Mouse (Mus musculus) limb, embryonic 10.5 days (tissue): ENCODE results near the gene Ccdc124. TPM values are rescaled to one million over a fixed set of nuclear protein-coding genes. Genes with fewer than 3 reads are reported as not detected.
"Not testable (repeated sequence)": the region's sequence is repeated elsewhere in the genome, so short reads cannot be mapped to it uniquely, and the experiment has no call there.

Experiments
- DNase-seq: peaks from one replicate; pipeline ENCODE4 v3.0.0-alpha.2; 2017; ENCODE audit warnings: low spot score
- H3K27ac ChIP-seq: fragments of 300-500 bp; sonication (generic); 2 replicates; pipeline ENCODE4 v1.5.1; 2016; ENCODE audit warnings: mild to moderate bottlenecking
- H3K27me3 ChIP-seq: fragments of 300-500 bp; sonication (generic); 2 replicates; pipeline ENCODE4 v1.6.1; 2016; ENCODE audit warnings: low read depth, mild to moderate bottlenecking; ENCODE audit not compliant: poor library complexity, severe bottlenecking
- H3K36me3 ChIP-seq: fragments of 300-500 bp; sonication (generic); 2 replicates; pipeline ENCODE4 v1.6.1; 2016; ENCODE audit warnings: mild to moderate bottlenecking, moderate library complexity
- H3K4me1 ChIP-seq: fragments of 300-500 bp; sonication (generic); 2 replicates; pipeline ENCODE4 v1.6.1; 2016
- H3K4me3 ChIP-seq: fragments of 300-500 bp; sonication (generic); 2 replicates; pipeline ENCODE4 v1.5.1; 2016; ENCODE audit warnings: mild to moderate bottlenecking, moderate library complexity
- H3K9me3 ChIP-seq: fragments of 300-500 bp; sonication (generic); replicated peaks from 2 replicates; pipeline ENCODE4 v1.6.1; 2016; ENCODE audit warnings: mild to moderate bottlenecking
- WGBS: fragments of 180-500 bp; shearing (Covaris S2); methylation state at CpG from one replicate; pipeline ENCODE4 v1.1.7; 2016; 5-methylcytosine and 5-hydroxymethylcytosine counted together
- polyA plus RNA-seq: library from polyadenylated mRNA; unstranded; fragments of >200 nt; fragmentation: Nextera tagmentation; extraction: Ambion mirVana; gene quantifications from 2 replicates; pipeline ENCODE4 v1.2.1, GENCODE M21; 2016

Ccdc124 gene
- polyA plus RNA-seq, 1 experiment from 2014 or later, result 174 TPM

DNA sequence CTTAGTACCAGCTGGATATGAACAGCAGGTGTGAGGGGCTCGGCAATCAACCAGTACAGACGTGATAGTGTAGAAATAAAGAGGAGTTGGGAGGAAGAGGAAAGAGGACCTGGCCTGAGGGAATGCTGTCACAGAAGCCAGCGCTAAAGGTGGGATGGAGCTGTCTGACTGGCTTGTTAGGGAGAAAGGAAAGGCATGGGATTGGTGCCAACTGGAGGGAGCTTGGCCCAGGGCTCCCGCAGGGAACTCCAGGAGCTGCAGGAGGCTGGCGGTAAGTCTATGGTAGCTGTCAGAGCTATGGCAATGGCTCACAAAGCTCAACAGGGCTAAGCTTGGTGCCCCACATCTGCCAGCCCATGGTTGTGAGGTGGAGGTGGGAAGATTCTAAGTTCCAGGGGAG, 28.5 kb upstream of the Ccdc124 start:
- Histone ChIP-seq H3K27me3 (peaks cover 17% of the 10 kb centered on the region; the same call in 1 of the 2 replicates), H3K4me1 (peaks cover 32% of the 10 kb centered on the region), H3K36me3 (no peaks in the 10 kb centered on the region), H3K27ac (no peak overlapping the region), H3K4me3 (no peak overlapping the region), H3K9me3 (no peaks in the 10 kb centered on the region)
- WGBS, result 48% methylated on average over 5 of the region's 5 CpGs
- DNase-seq, result no peak

GRCm38 (mm10) chr8:70900872-70901387, 27.2 kb upstream of the Ccdc124 start:
- no peak overlapping the region for H3K27ac ChIP-seq
- H3K9me3 ChIP-seq, result no peaks in the 10 kb centered on the region
- 87% methylated on average over 2 of the region's 2 CpGs for WGBS
- H3K4me3 ChIP-seq, result no peak overlapping the region
- H3K27me3 ChIP-seq, result peaks cover 17% of the 10 kb centered on the region; the same call in 1 of the 2 replicates
- H3K36me3 ChIP-seq, result peaks cover 6% of the 10 kb centered on the region
- DNase-seq, result no peak
- peaks cover 28% of the 10 kb centered on the region for H3K4me1 ChIP-seq

GRCm38 (mm10) chr8:70899226-70899625, 25.5 kb upstream of the Ccdc124 start:
- H3K27ac ChIP-seq, result 0 out of 2 replicates have a peak overlapping the region, but pooled peaks have one; percentile 96
- H3K36me3 ChIP-seq, result peaks cover 23% of the 10 kb centered on the region
- H3K9me3 ChIP-seq, result no peaks in the 10 kb centered on the region
- H3K27me3 ChIP-seq, result peaks cover 25% of the 10 kb centered on the region
- WGBS, result 87% methylated on average over 2 of the region's 2 CpGs
- H3K4me3 ChIP-seq, result no peak overlapping the region
- H3K4me1 ChIP-seq, result peaks cover 29% of the 10 kb centered on the region
- DNase-seq, result no peak

- no peak for DNase-seq
- WGBS, result 42% methylated on average over 2 of the region's 2 CpGs
- Histone ChIP-seq H3K4me1 (peaks cover 29% of the 10 kb centered on the region), H3K36me3 (peaks cover 28% of the 10 kb centered on the region), H3K27me3 (peaks cover 30% of the 10 kb centered on the region), H3K4me3 (peak overlapping the region; percentile 83; the same call in 1 of the 2 replicates), H3K9me3 (no peaks in the 10 kb centered on the region), H3K27ac (peak overlapping the region; percentile 96)
These were observed 25.0 kb upstream of the Ccdc124 start for GRCm38 (mm10) chr8:70898661-70899198.

- H3K36me3 ChIP-seq, result peaks cover 37% of the 10 kb centered on the region
- H3K27me3 ChIP-seq, result peaks cover 31% of the 10 kb centered on the region
- DNase-seq, result peak; percentile 90
- H3K4me3 ChIP-seq, result peak overlapping the region; percentile 83
- WGBS, result under 1% methylated on average over 20 of the region's 20 CpGs
- peak overlapping the region; percentile 96 for H3K27ac ChIP-seq
- no peaks in the 10 kb centered on the region for H3K9me3 ChIP-seq
- peaks cover 33% of the 10 kb centered on the region for H3K4me1 ChIP-seq
These were observed 24.1 kb upstream of the Ccdc124 start for GRCm38 (mm10) chr8:70897681-70898413.

DNA sequence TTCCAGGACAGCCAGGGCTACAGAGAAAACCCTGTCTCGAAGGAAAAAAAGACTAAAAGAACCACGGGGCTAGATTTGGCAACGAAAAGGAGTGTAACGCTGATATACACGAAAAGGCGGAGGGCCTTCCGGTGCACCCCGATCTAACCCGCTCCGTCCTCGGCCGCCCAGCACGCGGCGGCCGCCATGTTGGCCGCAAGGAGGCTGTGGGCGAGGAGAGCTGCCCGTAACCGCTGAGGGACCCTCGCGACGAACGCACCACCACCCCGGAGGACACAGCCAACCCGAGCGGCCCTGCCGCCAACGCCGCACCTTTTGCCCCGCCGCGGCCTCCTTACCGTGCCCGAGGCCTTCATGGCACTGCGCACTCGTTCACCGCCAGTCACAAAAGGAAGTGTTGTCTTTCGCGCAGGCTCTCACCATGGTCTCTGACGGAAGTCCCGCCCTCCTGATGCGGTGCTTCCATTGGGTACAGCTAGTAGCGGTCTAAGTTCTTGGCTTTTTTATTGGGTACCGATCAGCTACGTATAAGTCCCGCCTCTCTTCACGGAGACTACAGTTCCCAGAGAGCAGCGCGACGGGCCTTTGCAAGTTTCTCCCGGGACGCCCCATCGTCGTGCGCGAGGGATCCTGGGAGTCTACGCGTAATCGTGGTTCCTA, 23.4 kb upstream of the Ccdc124 start, which contains the start of gene Rpl18a:
Gene Rpl18a (minus strand): TSS at position 392 of the 660 bp plus-strand sequence.
- under 1% methylated on average over 60 of the region's 60 CpGs for WGBS

DNA sequence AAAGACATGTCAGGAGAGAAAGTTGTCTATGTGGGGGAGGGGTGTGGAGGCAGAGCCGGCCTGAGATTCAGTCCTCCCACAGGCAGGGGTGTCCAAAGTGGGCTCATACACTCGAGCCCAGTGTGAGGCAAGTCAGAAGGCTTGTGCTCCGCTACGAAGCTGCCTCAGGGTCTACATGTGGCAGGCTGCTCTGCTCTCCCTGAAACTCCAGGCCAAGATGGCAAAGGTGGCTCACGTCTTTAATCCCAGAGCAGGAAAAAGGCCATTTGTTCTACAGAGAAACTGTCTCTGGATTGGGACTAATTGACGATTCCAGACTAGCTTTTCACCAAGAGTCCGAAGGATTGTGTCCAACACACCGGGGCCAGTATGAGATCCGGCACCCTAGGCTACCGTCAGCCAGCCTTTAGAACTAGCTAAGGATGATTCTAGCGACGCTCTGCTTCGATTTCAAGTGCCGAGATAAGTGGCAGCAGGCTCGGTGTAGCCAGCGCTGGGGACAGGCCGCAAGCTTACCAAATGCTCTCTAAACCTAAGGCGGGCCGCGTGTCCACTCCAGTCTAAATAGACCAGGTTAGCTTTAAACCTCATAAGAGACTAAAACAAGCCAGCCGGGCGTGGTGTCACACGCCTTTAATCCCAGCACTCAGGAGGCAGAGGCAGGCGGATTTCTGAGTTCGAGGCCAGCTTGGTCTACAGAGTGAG, 22.7 kb upstream of the Ccdc124 start:
- H3K27ac ChIP-seq, result peak overlapping the region; percentile 96
- peaks cover 36% of the 10 kb centered on the region for H3K27me3 ChIP-seq
- no peak for DNase-seq
- no peaks in the 10 kb centered on the region for H3K9me3 ChIP-seq
- peaks cover 47% of the 10 kb centered on the region for H3K4me1 ChIP-seq
- H3K36me3 ChIP-seq, result peaks cover 37% of the 10 kb centered on the region
- 5% methylated on average over 25 of the region's 25 CpGs for WGBS
- peak overlapping the region; percentile 83 for H3K4me3 ChIP-seq

More for the DNA sequence above, 23.4 kb upstream of the Ccdc124 start, which contains the start of gene Rpl18a:
- Histone ChIP-seq H3K9me3 (no peaks in the 10 kb centered on the region), H3K4me3 (peak within 1 kb of the TSS; percentile 83), H3K27ac (peak within 1 kb of the TSS; percentile 96), H3K4me1 (peaks cover 40% of the 10 kb centered on the region), H3K27me3 (peaks cover 32% of the 10 kb centered on the region), H3K36me3 (peaks cover 37% of the 10 kb centered on the region)
- DNase-seq, result peak; percentile 93

GRCm38 (mm10) chr8:70895571-70896259, 22.0 kb upstream of the Ccdc124 start:
- H3K9me3 ChIP-seq, DNase-seq, H3K27ac ChIP-seq: not testable (repeated sequence)
- Histone ChIP-seq H3K4me1 (peaks cover 48% of the 10 kb centered on the region), H3K4me3 (peak overlapping the region; percentile 83), H3K36me3 (peaks cover 37% of the 10 kb centered on the region), H3K27me3 (peaks cover 43% of the 10 kb centered on the region)
- WGBS, result 88% methylated on average over 24 of the region's 24 CpGs

GRCm38 (mm10) chr8:70894771-70895545, 21.2 kb upstream of the Ccdc124 start:
- Histone ChIP-seq H3K27me3 (peaks cover 51% of the 10 kb centered on the region), H3K36me3 (peaks cover 37% of the 10 kb centered on the region), H3K4me1 (peaks cover 48% of the 10 kb centered on the region), H3K9me3 (no peaks in the 10 kb centered on the region), H3K27ac (no peak overlapping the region), H3K4me3 (0 out of 2 replicates have a peak overlapping the region, but pooled peaks have one; percentile 83)
- no peak for DNase-seq
- 92% methylated on average over 8 of the region's 8 CpGs for WGBS

- DNase-seq, result no peak
- peaks cover 37% of the 10 kb centered on the region for H3K36me3 ChIP-seq
- H3K4me3 ChIP-seq, result 0 out of 2 replicates have a peak overlapping the region, but pooled peaks have one; percentile 5
- H3K9me3 ChIP-seq, result no peaks in the 10 kb centered on the region
- peaks cover 48% of the 10 kb centered on the region for H3K4me1 ChIP-seq
- peaks cover 56% of the 10 kb centered on the region for H3K27me3 ChIP-seq
- 72% methylated on average over 2 of the region's 2 CpGs for WGBS
- no peak overlapping the region for H3K27ac ChIP-seq
These were observed 20.6 kb upstream of the Ccdc124 start for GRCm38 (mm10) chr8:70894385-70894720.

DNA sequence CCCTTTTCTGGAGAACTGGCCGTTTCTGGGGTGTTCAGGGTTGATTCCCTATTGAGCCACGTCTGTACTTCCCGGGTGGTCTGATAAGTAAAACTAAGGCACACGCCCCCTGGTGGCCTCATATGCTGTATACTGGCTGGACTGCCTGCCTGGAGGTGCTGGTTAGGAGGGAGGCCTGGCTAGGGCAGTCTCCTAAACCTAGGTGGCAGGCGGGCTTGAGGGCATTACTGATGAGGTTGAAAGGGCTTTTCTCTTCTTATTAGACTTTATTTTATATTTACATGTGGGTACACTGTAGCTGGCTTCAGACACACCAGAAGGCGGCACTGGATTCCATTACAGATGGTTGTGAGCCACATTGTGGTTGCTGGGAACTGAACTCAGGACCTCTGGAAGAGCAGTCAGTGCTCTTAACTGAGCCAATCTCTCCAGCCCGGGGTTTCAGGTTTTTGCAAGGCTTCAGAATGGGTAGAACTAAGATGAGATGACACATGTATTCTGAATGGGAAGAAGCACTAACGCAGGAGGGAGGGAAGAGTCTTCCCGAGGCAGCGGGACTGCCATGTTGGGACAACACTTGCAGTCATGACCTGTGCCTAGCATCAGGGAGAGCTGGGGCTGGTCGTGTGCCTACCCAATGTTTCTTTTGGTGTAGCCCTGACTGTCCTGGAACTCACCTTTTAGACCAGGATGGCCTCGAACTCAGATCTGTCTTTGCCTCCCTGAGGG, 20.1 kb upstream of the Ccdc124 start:
- H3K36me3 ChIP-seq, result peaks cover 39% of the 10 kb centered on the region
- DNase-seq, result peak; percentile 91
- 0 out of 2 replicates have a peak overlapping the region, but pooled peaks have one; percentile 5 for H3K4me3 ChIP-seq
- peaks cover 61% of the 10 kb centered on the region for H3K27me3 ChIP-seq
- 26% methylated on average over 12 of the region's 12 CpGs for WGBS
- peaks cover 44% of the 10 kb centered on the region for H3K4me1 ChIP-seq
- no peaks in the 10 kb centered on the region for H3K9me3 ChIP-seq
- H3K27ac ChIP-seq, result no peak overlapping the region
